Mouse (Mus musculus): ENCODE data around the gene Wdr83. TPM values are rescaled to one million over a fixed set of nuclear protein-coding genes. Genes with fewer than 3 reads are reported as not detected.

Gene Wdr83
- polyA plus RNA-seq, 1 experiment from 2014 or later: 33.8 TPM

DNA sequence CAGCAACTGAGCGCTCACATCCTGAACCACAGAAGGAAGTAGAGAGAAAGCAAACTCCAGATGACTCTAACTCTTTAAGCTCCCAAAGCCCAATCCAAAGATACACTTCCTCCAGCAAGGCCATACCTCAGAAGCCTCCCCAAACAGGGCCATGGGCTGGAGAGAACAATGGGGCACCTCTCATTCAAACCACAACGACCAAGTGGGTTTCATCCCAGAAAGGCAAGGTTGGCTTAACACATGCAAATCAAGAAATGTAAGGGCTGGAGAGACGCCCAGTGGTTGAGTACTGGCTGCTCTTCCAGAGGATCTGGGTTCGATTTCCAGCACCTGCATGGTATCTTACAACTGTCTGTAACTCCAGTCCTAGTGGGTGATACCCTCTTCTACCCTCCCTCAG lies 34.4 kb upstream of the Wdr83 start:
- Histone ChIP-seq H3K4me2 (ENCODE audit: low read length) (no peak overlapping the region), H3K4me3 (replicated peaks; ENCODE audit: low read depth, low read length) (no peak overlapping the region), H3K9me3 (replicated peaks; ENCODE audit: low read length) (no peaks in the 10 kb centered on the region), H3K27ac (no peak overlapping the region), H3K9ac (ENCODE audit: low read depth, low read length) (no peak overlapping the region), H3K27me3 (ENCODE audit: insufficient read depth, low read length) (no peaks in the 10 kb centered on the region), H3K4me1 (replicated peaks; ENCODE audit: insufficient read depth, low read length) (no peaks in the 10 kb centered on the region), H3K36me3 (ENCODE audit: insufficient read depth, low read length) (peaks cover 8% of the 10 kb centered on the region)
- ATAC-seq (replicated peaks; ENCODE audit: low FRiP score, low read depth) (no peak), DNase-seq (ENCODE audit: low spot score) (no peak)
- WGBS: 84% methylated on average over 4 of the region's 4 CpGs
- TF ChIP-seq CTCF (IDR thresholded peaks at IDR 0.05; ENCODE audit: low read depth): no peak

DNA sequence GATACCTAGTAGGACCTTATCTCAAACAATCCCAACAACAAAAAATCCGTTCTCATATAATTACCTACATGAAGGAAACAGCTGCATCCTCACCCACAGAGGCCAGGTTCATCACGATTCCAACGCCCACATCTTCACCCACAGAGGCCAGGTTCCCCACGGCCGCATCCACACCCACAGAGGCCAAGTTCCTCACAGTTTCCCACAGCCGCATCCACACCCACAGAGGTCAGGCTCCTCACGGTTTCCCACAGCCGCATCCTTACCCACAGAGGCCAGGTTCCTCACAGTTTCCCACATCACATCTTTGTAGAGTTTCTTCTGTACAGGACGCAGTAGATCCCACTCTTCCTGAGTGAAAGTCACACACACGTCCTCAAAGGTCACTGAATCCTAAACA lies 32.1 kb upstream of the Wdr83 start:
- ATAC-seq (replicated peaks; ENCODE audit: low FRiP score, low read depth) (no peak), DNase-seq (ENCODE audit: low spot score) (no peak)
- Histone ChIP-seq H3K27me3 (ENCODE audit: insufficient read depth, low read length) (no peaks in the 10 kb centered on the region), H3K4me3 (replicated peaks; ENCODE audit: low read depth, low read length) (no peak overlapping the region), H3K4me2 (ENCODE audit: low read length) (no peak overlapping the region), H3K4me1 (replicated peaks; ENCODE audit: insufficient read depth, low read length) (no peaks in the 10 kb centered on the region), H3K36me3 (ENCODE audit: insufficient read depth, low read length) (peaks cover 19% of the 10 kb centered on the region), H3K9me3 (replicated peaks; ENCODE audit: low read length) (no peaks in the 10 kb centered on the region), H3K27ac (no peak overlapping the region), H3K9ac (ENCODE audit: low read depth, low read length) (no peak overlapping the region)
- TF ChIP-seq CTCF (IDR thresholded peaks at IDR 0.05; ENCODE audit: low read depth): no peak
- WGBS: 95% methylated on average over 10 of the region's 10 CpGs

GRCm38 (mm10) chr8:85100076-85100665 lies 19.1 kb upstream of the Wdr83 start:
- H3K4me2 ChIP-seq (ENCODE audit: low read length): no peak overlapping the region
- DNase-seq (ENCODE audit: low spot score) (no peak), ATAC-seq (replicated peaks; ENCODE audit: low FRiP score, low read depth) (no peak)
- no peak overlapping the region for H3K27ac ChIP-seq
- no peaks in the 10 kb centered on the region for H3K4me1 ChIP-seq (replicated peaks; ENCODE audit: insufficient read depth, low read length)
- no peak overlapping the region for H3K9ac ChIP-seq (ENCODE audit: low read depth, low read length)
- H3K36me3 ChIP-seq (ENCODE audit: insufficient read depth, low read length): peaks cover 26% of the 10 kb centered on the region
- H3K9me3 ChIP-seq (replicated peaks; ENCODE audit: low read length): no peaks in the 10 kb centered on the region
- 89% methylated on average over 4 of the region's 4 CpGs for WGBS
- no peak overlapping the region for H3K4me3 ChIP-seq (replicated peaks; ENCODE audit: low read depth, low read length)
- no peak for TF ChIP-seq CTCF (IDR thresholded peaks at IDR 0.05; ENCODE audit: low read depth)
- H3K27me3 ChIP-seq (ENCODE audit: insufficient read depth, low read length): no peaks in the 10 kb centered on the region

DNA sequence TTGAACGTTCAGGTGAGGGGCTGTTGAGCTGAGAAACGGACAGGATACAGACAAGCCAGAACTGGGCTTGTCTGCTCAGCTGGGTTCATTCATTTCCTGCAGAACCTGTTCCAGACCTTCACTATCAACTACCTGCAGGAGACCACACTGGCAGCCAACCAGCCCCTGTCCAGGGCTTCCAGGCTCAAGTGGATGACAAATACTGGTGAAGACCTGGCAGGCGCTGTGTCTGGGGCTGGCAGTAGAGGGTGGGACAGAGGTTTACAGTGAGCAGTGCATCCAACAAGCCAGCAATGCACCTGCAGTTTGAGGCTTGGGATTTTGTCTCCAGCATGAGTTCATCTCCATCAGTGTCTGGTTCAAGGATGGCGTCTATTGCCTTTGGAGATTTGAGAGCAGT lies 15.7 kb upstream of the Wdr83 start:
- H3K4me1 ChIP-seq (replicated peaks; ENCODE audit: insufficient read depth, low read length): no peaks in the 10 kb centered on the region
- WGBS: 88% methylated on average over 4 of the region's 4 CpGs
- no peak for ATAC-seq (replicated peaks; ENCODE audit: low FRiP score, low read depth)

GRCm38 (mm10) chr8:85096196-85096595 lies 15.1 kb upstream of the Wdr83 start:
- Histone ChIP-seq H3K4me1 (replicated peaks; ENCODE audit: insufficient read depth, low read length) (no peaks in the 10 kb centered on the region), H3K4me2 (ENCODE audit: low read length) (no peak overlapping the region), H3K27ac (no peak overlapping the region), H3K4me3 (replicated peaks; ENCODE audit: low read depth, low read length) (no peak overlapping the region), H3K27me3 (ENCODE audit: insufficient read depth, low read length) (no peaks in the 10 kb centered on the region), H3K9ac (ENCODE audit: low read depth, low read length) (no peak overlapping the region), H3K9me3 (replicated peaks; ENCODE audit: low read length) (no peaks in the 10 kb centered on the region), H3K36me3 (ENCODE audit: insufficient read depth, low read length) (peaks cover 43% of the 10 kb centered on the region)
- ATAC-seq (replicated peaks; ENCODE audit: low FRiP score, low read depth) (no peak), DNase-seq (ENCODE audit: low spot score) (no peak)
- 85% methylated on average over 16 of the region's 16 CpGs for WGBS
- TF ChIP-seq CTCF (IDR thresholded peaks at IDR 0.05; ENCODE audit: low read depth): no peak

More for the DNA sequence above, 15.7 kb upstream of the Wdr83 start:
- Histone ChIP-seq H3K9me3 (replicated peaks; ENCODE audit: low read length) (no peaks in the 10 kb centered on the region), H3K27ac (no peak overlapping the region), H3K9ac (ENCODE audit: low read depth, low read length) (no peak overlapping the region), H3K27me3 (ENCODE audit: insufficient read depth, low read length) (no peaks in the 10 kb centered on the region), H3K4me3 (replicated peaks; ENCODE audit: low read depth, low read length) (no peak overlapping the region), H3K36me3 (ENCODE audit: insufficient read depth, low read length) (peaks cover 40% of the 10 kb centered on the region), H3K4me2 (ENCODE audit: low read length) (no peak overlapping the region)
- no peak for DNase-seq (ENCODE audit: low spot score)
- TF ChIP-seq CTCF (IDR thresholded peaks at IDR 0.05; ENCODE audit: low read depth): no peak

DNA sequence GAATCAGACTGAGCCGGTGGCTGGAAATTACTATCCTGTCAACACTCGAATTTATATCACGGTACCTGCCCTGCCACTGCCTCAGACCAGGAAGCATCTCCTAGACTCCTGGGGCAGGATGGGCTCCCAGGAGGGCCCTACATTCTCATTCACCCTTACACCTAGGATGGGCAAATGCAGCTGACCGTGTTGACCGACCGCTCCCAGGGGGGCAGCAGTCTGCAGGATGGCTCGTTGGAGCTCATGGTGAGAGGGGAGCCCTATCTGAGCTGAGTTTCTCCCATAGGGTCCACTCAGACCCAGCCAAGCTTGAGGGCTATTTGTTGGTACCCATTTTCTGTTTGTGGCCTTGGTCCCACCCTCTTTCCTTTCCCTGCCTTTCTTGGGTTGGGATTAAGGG lies 14.5 kb upstream of the Wdr83 start:
- no peak for ATAC-seq (replicated peaks; ENCODE audit: low FRiP score, low read depth)
- H3K4me3 ChIP-seq (replicated peaks; ENCODE audit: low read depth, low read length): no peak overlapping the region
- no peak overlapping the region for H3K4me2 ChIP-seq (ENCODE audit: low read length)
- peaks cover 43% of the 10 kb centered on the region for H3K36me3 ChIP-seq (ENCODE audit: insufficient read depth, low read length)
- H3K27ac ChIP-seq: no peak overlapping the region
- 89% methylated on average over 7 of the region's 7 CpGs for WGBS
- H3K9ac ChIP-seq (ENCODE audit: low read depth, low read length): no peak overlapping the region
- DNase-seq (ENCODE audit: low spot score): no peak
- no peaks in the 10 kb centered on the region for H3K4me1 ChIP-seq (replicated peaks; ENCODE audit: insufficient read depth, low read length)
- H3K27me3 ChIP-seq (ENCODE audit: insufficient read depth, low read length): no peaks in the 10 kb centered on the region
- no peaks in the 10 kb centered on the region for H3K9me3 ChIP-seq (replicated peaks; ENCODE audit: low read length)
- TF ChIP-seq CTCF (IDR thresholded peaks at IDR 0.05; ENCODE audit: low read depth): no peak

DNA sequence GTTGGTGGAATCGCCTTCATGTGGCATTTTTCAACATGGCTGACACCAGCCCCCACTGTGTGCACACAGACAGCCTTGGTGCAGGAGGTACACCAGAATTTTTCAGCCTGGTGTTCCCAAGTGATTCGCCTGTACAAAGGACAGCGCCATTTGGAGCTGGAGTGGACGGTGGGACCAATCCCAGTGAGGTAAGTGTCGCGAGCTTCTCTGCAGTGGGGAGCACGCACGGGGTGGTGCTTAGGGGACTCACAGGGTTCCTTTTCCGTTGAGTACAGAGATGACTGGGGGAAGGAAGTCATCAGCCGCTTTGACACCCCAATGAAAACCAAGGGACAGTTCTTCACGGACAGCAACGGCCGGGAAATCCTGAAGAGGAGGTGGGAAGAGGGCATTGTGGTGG lies 13.9 kb upstream of the Wdr83 start:
- DNase-seq (ENCODE audit: low spot score): no peak
- ATAC-seq (replicated peaks; ENCODE audit: low FRiP score, low read depth): no peak
- peaks cover 43% of the 10 kb centered on the region for H3K36me3 ChIP-seq (ENCODE audit: insufficient read depth, low read length)
- no peaks in the 10 kb centered on the region for H3K27me3 ChIP-seq (ENCODE audit: insufficient read depth, low read length)
- no peak overlapping the region for H3K27ac ChIP-seq
- no peak overlapping the region for H3K9ac ChIP-seq (ENCODE audit: low read depth, low read length)
- no peaks in the 10 kb centered on the region for H3K9me3 ChIP-seq (replicated peaks; ENCODE audit: low read length)
- no peak for TF ChIP-seq CTCF (IDR thresholded peaks at IDR 0.05; ENCODE audit: low read depth)
- no peak overlapping the region for H3K4me2 ChIP-seq (ENCODE audit: low read length)
- H3K4me1 ChIP-seq (replicated peaks; ENCODE audit: insufficient read depth, low read length): no peaks in the 10 kb centered on the region
- WGBS: 92% methylated on average over 13 of the region's 13 CpGs
- no peak overlapping the region for H3K4me3 ChIP-seq (replicated peaks; ENCODE audit: low read depth, low read length)
